Mouse (Mus musculus) CH12F3 (cell line): Measurements from ENCODE around the gene Tmem52.

ENCODE experiments used
- in situ Hi-C: fragments of 300-500 bp; cut with MboI; formaldehyde crosslinking; loops from 2 replicates; pipeline ENCODE4 v1.14.3; 2020; ENCODE audit warnings: low sequenced_read_pairs

The Tmem52 gene

GRCm38 (mm10) chr4:155505671-155506295, 36.9 kb downstream of the Tmem52 start:
- in situ Hi-C loops, result no loop called here

- in situ Hi-C loops, result no loop called here
Measured at GRCm38 (mm10) chr4:155508614-155509013, 39.7 kb downstream of the Tmem52 start.

- in situ Hi-C loops, result no loop called here
Measured at GRCm38 (mm10) chr4:155510981-155511380, 42.1 kb downstream of the Tmem52 start.

GRCm38 (mm10) chr4:155514810-155515209, 45.9 kb downstream of the Tmem52 start:
- in situ Hi-C loops, result no loop called here

- in situ Hi-C loops, result no loop called here
Measured at GRCm38 (mm10) chr4:155517948-155518517, 49.1 kb downstream of the Tmem52 start.
